23 mouse cellular contexts compared by ENCODE assay signal in genomic region chr15:80576415-80576994, GRCm38 (mm10). TPM values are rescaled to one million over a fixed set of nuclear protein-coding genes. Genes with fewer than 3 reads are reported as not detected.
"Had no signal": no experiment of that assay in that cellular context is flagged by ENCODE, and none has a peak within 500 bp of the region (broad histone marks: within the 10 kb centered on the region; RNA-seq: fewer than 3 reads in every experiment).

No protein-coding gene starts in this region.

- DNase-seq: liver, postnatal 0 days; lung, adult 2 months; lung, postnatal 14 days; lung, postnatal 36 days; right cerebral cortex, postnatal 25 days; right cerebral cortex, postnatal 4 days; spleen, adult 18-20 months; thymus, adult 18-20 months; thymus, postnatal 14 days; thymus, postnatal 36 days had no signal

- ATAC-seq: liver, postnatal 0 days; lung, postnatal 0 days; midbrain, embryonic 13.5 days; midbrain, embryonic 16.5 days had no signal

RNA-seq across cellular contexts. Expression of gene Grap2, which starts 4.1 kb away (rescaled TPM):
- polyA plus RNA-seq: myocyte had no signal

RNA-seq across cellular contexts. Expression of gene Enthd1, which starts 11.5 kb away (rescaled TPM):
- polyA plus RNA-seq: liver, embryonic 15.5 days; liver, postnatal 0 days; lung, adult 2 months; lung, embryonic 15.5 days; lung, postnatal 0 days; macrophage; midbrain, embryonic 11.5 days; midbrain, embryonic 13.5 days; midbrain, embryonic 16.5 days; myocyte; neural tube, embryonic 12.5 days; neural tube, embryonic 14.5 days; small intestine, adult 2 months; stomach, embryonic 14.5 days; stomach, embryonic 16.5 days had no signal
